Mouse (Mus musculus): Measurements from ENCODE around the gene Gm20388. TPM values are rescaled to one million over a fixed set of nuclear protein-coding genes. Genes with fewer than 3 reads are reported as not detected.

Gm20388 gene
- total RNA-seq, 2 experiments from 2014 or later = 2.4 to 2.6 TPM

- peak overlapping the region; percentile 98 for H3K27ac ChIP-seq
- DNase-seq (ENCODE audit: extremely low spot score in 1 of 2, low spot score in 2 of 2) = peak; percentile 82 to 85
- peak overlapping the region; percentile 39 for H3K4me3 ChIP-seq
- no peak for TF ChIP-seq CTCF (IDR thresholded peaks at IDR 0.05)
- intact Hi-C loops (cut with DNase I) = loop anchor here (2.0 kb wide), 1 partner anchor 37 kb away; no protein-coding TSS in a partner anchor
Measured at GRCm38 (mm10) chr8:123891883-123892585, 3981.4 kb downstream of the Gm20388 start.

- Histone ChIP-seq H3K27ac (peak overlapping the region; percentile 98), H3K4me3 (peak overlapping the region; percentile 39)
- intact Hi-C loops (cut with DNase I) = loop anchor here (2.0 kb wide), 1 partner anchor 38 kb away; no protein-coding TSS in a partner anchor
- peak; percentile 29 for TF ChIP-seq CTCF (IDR thresholded peaks at IDR 0.05)
- DNase-seq (ENCODE audit: extremely low spot score in 1 of 2, low spot score in 2 of 2) = peak in 1 of 2 experiments; percentile 30
Measured at GRCm38 (mm10) chr8:123892586-123893155, 3982.0 kb downstream of the Gm20388 start.

GRCm38 (mm10) chr8:123893413-123893812 is 3982.8 kb downstream of the Gm20388 start:
- intact Hi-C loops (cut with DNase I) = loop anchor here (2.0 kb wide), 1 partner anchor 39 kb away; no protein-coding TSS in a partner anchor
- no peak for DNase-seq (ENCODE audit: extremely low spot score in 1 of 2, low spot score in 2 of 2)
- Histone ChIP-seq H3K4me3 (no peak overlapping the region), H3K27ac (no peak overlapping the region)
- no peak for TF ChIP-seq CTCF (IDR thresholded peaks at IDR 0.05)

- peak within 1 kb of the TSS; percentile 28 for H3K27ac ChIP-seq
- DNase-seq (ENCODE audit: extremely low spot score in 1 of 2, low spot score in 2 of 2) = no peak
- no peak for TF ChIP-seq CTCF (IDR thresholded peaks at IDR 0.05)
- no peak within 1 kb of the TSS for H3K4me3 ChIP-seq
- intact Hi-C loops (cut with DNase I) = no loop called here
Measured at GRCm38 (mm10) chr8:123894502-123895097, 3984.0 kb downstream of the Gm20388 start, which contains the start of gene Acta1. Acta1 (minus strand) TSS chr8:123894751.

GRCm38 (mm10) chr8:123895230-123895629 is 3984.6 kb downstream of the Gm20388 start:
- Histone ChIP-seq H3K27ac (no peak overlapping the region; the same call in 1 of the 2 replicates), H3K4me3 (no peak overlapping the region)
- DNase-seq (ENCODE audit: extremely low spot score in 1 of 2, low spot score in 2 of 2) = no peak
- TF ChIP-seq CTCF (IDR thresholded peaks at IDR 0.05) = no peak
- intact Hi-C loops (cut with DNase I) = no loop called here

- intact Hi-C loops (cut with DNase I) = no loop called here
- Histone ChIP-seq H3K4me3 (no peak overlapping the region), H3K27ac (peak overlapping the region; percentile 28)
- TF ChIP-seq CTCF (IDR thresholded peaks at IDR 0.05) = no peak
- DNase-seq (ENCODE audit: extremely low spot score in 1 of 2, low spot score in 2 of 2) = no peak
Measured at GRCm38 (mm10) chr8:123895680-123896365, 3985.2 kb downstream of the Gm20388 start.

- intact Hi-C loops (cut with DNase I) = no loop called here
- Histone ChIP-seq H3K4me3 (no peak overlapping the region), H3K27ac (peak overlapping the region; percentile 28; the same call in 1 of the 2 replicates)
- TF ChIP-seq CTCF (IDR thresholded peaks at IDR 0.05) = no peak
- DNase-seq (ENCODE audit: extremely low spot score in 1 of 2, low spot score in 2 of 2) = no peak
Measured at GRCm38 (mm10) chr8:123896366-123896761, 3985.7 kb downstream of the Gm20388 start.

- intact Hi-C loops (cut with DNase I) = no loop called here
- no peak overlapping the region for H3K27ac ChIP-seq
- no peak for TF ChIP-seq CTCF (IDR thresholded peaks at IDR 0.05)
- H3K4me3 ChIP-seq = no peak overlapping the region
- no peak for DNase-seq (ENCODE audit: extremely low spot score in 1 of 2, low spot score in 2 of 2)
Measured at GRCm38 (mm10) chr8:123896774-123897173, 3986.1 kb downstream of the Gm20388 start.

- no peak for TF ChIP-seq CTCF (IDR thresholded peaks at IDR 0.05)
- intact Hi-C loops (cut with DNase I) = no loop called here
- Histone ChIP-seq H3K4me3 (no peak overlapping the region), H3K27ac (no peak overlapping the region)
- DNase-seq (ENCODE audit: extremely low spot score in 1 of 2, low spot score in 2 of 2) = no peak
Measured at GRCm38 (mm10) chr8:123898576-123898975, 3987.9 kb downstream of the Gm20388 start.

- no peak for TF ChIP-seq CTCF (IDR thresholded peaks at IDR 0.05)
- H3K27ac ChIP-seq = no peak overlapping the region
- H3K4me3 ChIP-seq = no peak overlapping the region
- intact Hi-C loops (cut with DNase I) = no loop called here
- no peak for DNase-seq (ENCODE audit: extremely low spot score in 1 of 2, low spot score in 2 of 2)
Measured at GRCm38 (mm10) chr8:123899366-123899765, 3988.7 kb downstream of the Gm20388 start.

- no peak overlapping the region for H3K27ac ChIP-seq
- DNase-seq (ENCODE audit: extremely low spot score in 1 of 2, low spot score in 2 of 2) = no peak
- intact Hi-C loops (cut with DNase I) = no loop called here
- H3K4me3 ChIP-seq = no peak overlapping the region
- no peak for TF ChIP-seq CTCF (IDR thresholded peaks at IDR 0.05)
Measured at GRCm38 (mm10) chr8:123902653-123903052, 3992.0 kb downstream of the Gm20388 start.

GRCm38 (mm10) chr8:123907604-123908003 is 3997.0 kb downstream of the Gm20388 start:
- intact Hi-C loops (cut with DNase I) = no loop called here
- Histone ChIP-seq H3K27ac (no peak overlapping the region), H3K4me3 (no peak overlapping the region)
- TF ChIP-seq CTCF (IDR thresholded peaks at IDR 0.05) = no peak
- DNase-seq (ENCODE audit: extremely low spot score in 1 of 2, low spot score in 2 of 2) = no peak
